Mouse (Mus musculus) intestine, embryonic 16.5 days (tissue): ENCODE results near the gene Fam216b. TPM values are rescaled to one million over a fixed set of nuclear protein-coding genes. Genes with fewer than 3 reads are reported as not detected.

ENCODE experiments used
- polyA plus RNA-seq: library from polyadenylated mRNA; unstranded; fragments of >200 nt; fragmentation: Nextera tagmentation; extraction: Ambion mirVana; gene quantifications from 2 replicates; pipeline ENCODE4 v1.2.1, GENCODE M21; 2015

The Fam216b gene
- polyA plus RNA-seq, 1 experiment from 2014 or later = not detected

Other genes with a start within 250 kb of the Fam216b start
- 101 and 104 TPM in 2 replicates for gene Dnajc15, start 213.9 kb downstream of the Fam216b start, polyA plus RNA-seq
- gene Epsti1, start 184.8 kb downstream of the Fam216b start, polyA plus RNA-seq = 9.4 and 10.9 TPM in 2 replicates
- 0.33 and 0.47 TPM in 2 replicates for gene Tnfsf11, start 219.0 kb upstream of the Fam216b start, polyA plus RNA-seq